Mouse (Mus musculus) forebrain, embryonic 13.5 days (tissue): Measurements from ENCODE around the gene Yy1. TPM values are rescaled to one million over a fixed set of nuclear protein-coding genes. Genes with fewer than 3 reads are reported as not detected.

Experiments used
- ATAC-seq: fragments of 200-750 bp; cut with Nextera tagmentation; 2 replicates; pipeline ENCODE4 v1.8.0; 2017
- H3K27ac ChIP-seq: fragments of 300-500 bp; sonication (generic); 2 replicates; pipeline ENCODE4 v1.5.1; 2015; ENCODE audit warnings: inconsistent platforms, mild to moderate bottlenecking, moderate library complexity
- H3K27me3 ChIP-seq: fragments of 300-500 bp; sonication (generic); 2 replicates; pipeline ENCODE4 v1.6.1; 2015; ENCODE audit warnings: mild to moderate bottlenecking, inconsistent platforms
- H3K36me3 ChIP-seq: fragments of 300-500 bp; sonication (generic); 2 replicates; pipeline ENCODE4 v1.6.1; 2015; ENCODE audit warnings: mild to moderate bottlenecking, inconsistent platforms; ENCODE audit not compliant: poor library complexity, severe bottlenecking
- H3K4me1 ChIP-seq: fragments of 300-500 bp; sonication (generic); 2 replicates; pipeline ENCODE4 v1.6.1; 2015; ENCODE audit warnings: inconsistent platforms
- H3K4me2 ChIP-seq: fragments of 300-500 bp; sonication (generic); 2 replicates; pipeline ENCODE4 v1.6.1; 2015; ENCODE audit warnings: inconsistent platforms, mild to moderate bottlenecking, moderate library complexity
- H3K4me3 ChIP-seq: fragments of 300-500 bp; sonication (generic); 2 replicates; pipeline ENCODE4 v1.5.1; 2015; ENCODE audit warnings: mild to moderate bottlenecking, inconsistent platforms
- H3K9ac ChIP-seq: fragments of 300-500 bp; sonication (generic); 2 replicates; pipeline ENCODE4 v1.6.1; 2015; ENCODE audit warnings: mild to moderate bottlenecking, inconsistent platforms
- H3K9me3 ChIP-seq: fragments of 300-500 bp; sonication (generic); replicated peaks from 2 replicates; pipeline ENCODE4 v1.6.1; 2016; ENCODE audit warnings: inconsistent platforms
- WGBS: fragments of 180-500 bp; shearing (Covaris S2); methylation state at CpG from one replicate; pipeline ENCODE4 v1.1.7; 2015; 5-methylcytosine and 5-hydroxymethylcytosine counted together
- polyA plus RNA-seq: library from polyadenylated mRNA; unstranded; fragments of >200 nt; fragmentation: Nextera tagmentation; extraction: Ambion mirVana; gene quantifications from 2 replicates; pipeline ENCODE4 v1.2.1, GENCODE M21; 2015

The Yy1 gene
- polyA plus RNA-seq, 1 experiment from 2014 or later = 15.8 TPM

- WGBS = 91% methylated on average over 6 of the region's 6 CpGs
- ATAC-seq = no peak
Measured at GRCm38 (mm10) chr12:108812463-108812862, 19.7 kb downstream of the Yy1 start.

GRCm38 (mm10) chr12:108814470-108814869, 21.7 kb downstream of the Yy1 start:
- H3K4me3 ChIP-seq = no peak overlapping the region
- H3K4me1 ChIP-seq = peaks cover 11% of the 10 kb centered on the region; the same call in 1 of the 2 replicates
- no peak for ATAC-seq
- H3K27me3 ChIP-seq = no peaks in the 10 kb centered on the region
- WGBS = 94% methylated on average over 6 of the region's 6 CpGs
- H3K4me2 ChIP-seq = no peak overlapping the region
- H3K36me3 ChIP-seq = peaks cover 48% of the 10 kb centered on the region
- no peaks in the 10 kb centered on the region for H3K9me3 ChIP-seq
- no peak overlapping the region for H3K27ac ChIP-seq
- no peak overlapping the region for H3K9ac ChIP-seq

More at GRCm38 (mm10) chr12:108812463-108812862, 19.7 kb downstream of the Yy1 start:
- H3K4me3 ChIP-seq = no peak overlapping the region
- no peak overlapping the region for H3K4me2 ChIP-seq
- H3K9me3 ChIP-seq = no peaks in the 10 kb centered on the region
- peaks cover 46% of the 10 kb centered on the region for H3K36me3 ChIP-seq
- no peak overlapping the region for H3K9ac ChIP-seq
- H3K27me3 ChIP-seq = no peaks in the 10 kb centered on the region
- H3K4me1 ChIP-seq = peaks cover 11% of the 10 kb centered on the region; the same call in 1 of the 2 replicates
- no peak overlapping the region for H3K27ac ChIP-seq

- no peaks in the 10 kb centered on the region for H3K9me3 ChIP-seq
- 87% methylated on average over 11 of the region's 11 CpGs for WGBS
- no peak overlapping the region for H3K4me3 ChIP-seq
- peaks cover 44% of the 10 kb centered on the region for H3K36me3 ChIP-seq
- H3K4me1 ChIP-seq = peaks cover 8% of the 10 kb centered on the region; the same call in 1 of the 2 replicates
- no peak overlapping the region for H3K9ac ChIP-seq
- H3K27me3 ChIP-seq = no peaks in the 10 kb centered on the region
- H3K27ac ChIP-seq = no peak overlapping the region
- no peak for ATAC-seq
- H3K4me2 ChIP-seq = no peak overlapping the region
Measured at GRCm38 (mm10) chr12:108816569-108816968, 23.8 kb downstream of the Yy1 start.

GRCm38 (mm10) chr12:108820461-108820860, 27.7 kb downstream of the Yy1 start:
- WGBS = 94% methylated on average over 4 of the region's 4 CpGs

GRCm38 (mm10) chr12:108823036-108823435, 30.3 kb downstream of the Yy1 start:
- H3K4me3 ChIP-seq = no peak overlapping the region
- ATAC-seq = no peak
- H3K36me3 ChIP-seq = peaks cover 38% of the 10 kb centered on the region

More at GRCm38 (mm10) chr12:108820461-108820860, 27.7 kb downstream of the Yy1 start:
- Histone ChIP-seq H3K27ac (no peak overlapping the region), H3K4me3 (no peak overlapping the region), H3K27me3 (no peaks in the 10 kb centered on the region), H3K36me3 (peaks cover 30% of the 10 kb centered on the region), H3K9ac (no peak overlapping the region), H3K4me2 (no peak overlapping the region), H3K4me1 (no peaks in the 10 kb centered on the region), H3K9me3 (no peaks in the 10 kb centered on the region)
- ATAC-seq = no peak

GRCm38 (mm10) chr12:108824225-108824874, 31.6 kb downstream of the Yy1 start:
- H3K9ac ChIP-seq = no peak overlapping the region
- no peaks in the 10 kb centered on the region for H3K27me3 ChIP-seq
- no peaks in the 10 kb centered on the region for H3K9me3 ChIP-seq
- ATAC-seq = no peak
- H3K4me3 ChIP-seq = no peak overlapping the region
- WGBS = 92% methylated on average over 15 of the region's 15 CpGs
- no peak overlapping the region for H3K4me2 ChIP-seq
- peaks cover 35% of the 10 kb centered on the region for H3K36me3 ChIP-seq
- no peaks in the 10 kb centered on the region for H3K4me1 ChIP-seq
- no peak overlapping the region for H3K27ac ChIP-seq

More at GRCm38 (mm10) chr12:108823036-108823435, 30.3 kb downstream of the Yy1 start:
- Histone ChIP-seq H3K27me3 (no peaks in the 10 kb centered on the region), H3K27ac (no peak overlapping the region), H3K9ac (no peak overlapping the region), H3K4me1 (no peaks in the 10 kb centered on the region), H3K4me2 (no peak overlapping the region), H3K9me3 (no peaks in the 10 kb centered on the region)
- 68% methylated on average over 8 of the region's 8 CpGs for WGBS

GRCm38 (mm10) chr12:108825561-108826224, 32.9 kb downstream of the Yy1 start:
- H3K36me3 ChIP-seq = peaks cover 33% of the 10 kb centered on the region
- H3K4me3 ChIP-seq = no peak overlapping the region
- 93% methylated on average over 13 of the region's 13 CpGs for WGBS
- ATAC-seq = no peak
- H3K4me1 ChIP-seq = no peaks in the 10 kb centered on the region
- H3K4me2 ChIP-seq = no peak overlapping the region
- H3K9ac ChIP-seq = no peak overlapping the region
- H3K27me3 ChIP-seq = no peaks in the 10 kb centered on the region
- H3K27ac ChIP-seq = no peak overlapping the region
- H3K9me3 ChIP-seq = no peaks in the 10 kb centered on the region

- Histone ChIP-seq H3K9ac (no peak overlapping the region), H3K4me2 (no peak overlapping the region), H3K9me3 (no peaks in the 10 kb centered on the region), H3K4me1 (no peaks in the 10 kb centered on the region), H3K36me3 (peaks cover 33% of the 10 kb centered on the region), H3K4me3 (no peak overlapping the region), H3K27me3 (no peaks in the 10 kb centered on the region), H3K27ac (no peak overlapping the region)
- whole genome bisulfite sequencing = 93% methylated on average over 19 of the region's 19 CpGs
- ATAC-seq = no peak
Measured at GRCm38 (mm10) chr12:108826282-108826957, 33.6 kb downstream of the Yy1 start.

GRCm38 (mm10) chr12:108826958-108827535, 34.3 kb downstream of the Yy1 start:
- no peaks in the 10 kb centered on the region for H3K9me3 ChIP-seq
- H3K27ac ChIP-seq = no peak overlapping the region
- peaks cover 33% of the 10 kb centered on the region for H3K36me3 ChIP-seq
- H3K4me2 ChIP-seq = no peak overlapping the region
- H3K4me1 ChIP-seq = peaks cover 3% of the 10 kb centered on the region
- WGBS = 94% methylated on average over 28 of the region's 28 CpGs
- no peak overlapping the region for H3K4me3 ChIP-seq
- ATAC-seq = no peak
- no peaks in the 10 kb centered on the region for H3K27me3 ChIP-seq
- H3K9ac ChIP-seq = no peak overlapping the region

GRCm38 (mm10) chr12:108827641-108828040, 34.9 kb downstream of the Yy1 start:
- H3K4me2 ChIP-seq = no peak overlapping the region
- peaks cover 33% of the 10 kb centered on the region for H3K36me3 ChIP-seq
- ATAC-seq = no peak
- no peaks in the 10 kb centered on the region for H3K9me3 ChIP-seq
- no peak overlapping the region for H3K27ac ChIP-seq
- no peaks in the 10 kb centered on the region for H3K27me3 ChIP-seq
- no peak overlapping the region for H3K9ac ChIP-seq
- peaks cover 7% of the 10 kb centered on the region for H3K4me1 ChIP-seq
- WGBS = 97% methylated on average over 6 of the region's 6 CpGs
- H3K4me3 ChIP-seq = no peak overlapping the region

- H3K4me3 ChIP-seq = no peak overlapping the region
- peaks cover 22% of the 10 kb centered on the region for H3K4me1 ChIP-seq
- H3K9me3 ChIP-seq = no peaks in the 10 kb centered on the region
- ATAC-seq = no peak
- H3K27ac ChIP-seq = no peak overlapping the region
- WGBS = 76% methylated on average over 5 of the region's 5 CpGs
- H3K27me3 ChIP-seq = no peaks in the 10 kb centered on the region
- no peak overlapping the region for H3K4me2 ChIP-seq
- peaks cover 36% of the 10 kb centered on the region for H3K36me3 ChIP-seq
- H3K9ac ChIP-seq = no peak overlapping the region
Measured at GRCm38 (mm10) chr12:108829636-108830035, 36.9 kb downstream of the Yy1 start.

- no peak overlapping the region for H3K9ac ChIP-seq
- H3K27ac ChIP-seq = no peak overlapping the region
- no peak for ATAC-seq
- H3K9me3 ChIP-seq = no peaks in the 10 kb centered on the region
- H3K27me3 ChIP-seq = no peaks in the 10 kb centered on the region
- H3K4me1 ChIP-seq = peaks cover 29% of the 10 kb centered on the region
- peaks cover 36% of the 10 kb centered on the region for H3K36me3 ChIP-seq
- no peak overlapping the region for H3K4me3 ChIP-seq
- no peak overlapping the region for H3K4me2 ChIP-seq
- WGBS = 87% methylated on average over 6 of the region's 6 CpGs
Measured at GRCm38 (mm10) chr12:108830358-108830757, 37.6 kb downstream of the Yy1 start.
